Mouse (Mus musculus) forebrain, embryonic 14.5 days (tissue): Measurements from ENCODE around the gene Adamts16. TPM values are rescaled to one million over a fixed set of nuclear protein-coding genes. Genes with fewer than 3 reads are reported as not detected.

Experiments used
- ATAC-seq: fragments of 200-750 bp; cut with Nextera tagmentation; 2 replicates; pipeline ENCODE4 v1.8.0; 2017; ENCODE audit warnings: mild to moderate bottlenecking, moderate library complexity
- DNase-seq: peaks from one replicate; pipeline ENCODE4 v3.0.0-alpha.2; 2015; ENCODE audit warnings: low spot score
- H3K27ac ChIP-seq: fragments of 300-500 bp; sonication (generic); 2 replicates; pipeline ENCODE4 v1.5.1; 2014; ENCODE audit warnings: low read depth, mild to moderate bottlenecking, control low read depth, low read length, moderate library complexity
- H3K27me3 ChIP-seq: fragments of 300-500 bp; sonication (generic); replicated peaks from 2 replicates; pipeline ENCODE4 v1.6.1; 2014; ENCODE audit warnings: low read length, control low read depth, mixed read lengths; ENCODE audit not compliant: control insufficient read depth, insufficient read depth
- H3K36me3 ChIP-seq: fragments of 300-500 bp; sonication (generic); 2 replicates; pipeline ENCODE4 v1.6.1; 2014; ENCODE audit warnings: low read length, control low read depth; ENCODE audit not compliant: control insufficient read depth, insufficient read depth
- H3K4me1 ChIP-seq: fragments of 300-500 bp; sonication (generic); 2 replicates; pipeline ENCODE4 v1.6.1; 2014; ENCODE audit warnings: antibody characterized with exemption, low read length, control low read depth; ENCODE audit not compliant: control insufficient read depth, insufficient read depth
- H3K4me2 ChIP-seq: fragments of 300-500 bp; sonication (generic); 2 replicates; pipeline ENCODE4 v1.6.1; 2014; ENCODE audit warnings: mild to moderate bottlenecking, control low read depth, low read length
- H3K4me3 ChIP-seq: fragments of 300-500 bp; sonication (generic); 2 replicates; pipeline ENCODE4 v1.5.1; 2014; ENCODE audit warnings: low read depth, low read length, control low read depth
- H3K9ac ChIP-seq: fragments of 300-500 bp; sonication (generic); 2 replicates; pipeline ENCODE4 v1.6.1; 2014; ENCODE audit warnings: mild to moderate bottlenecking, low read length, control low read depth, moderate library complexity
- H3K9me3 ChIP-seq: fragments of 300-500 bp; sonication (generic); replicated peaks from 2 replicates; pipeline ENCODE4 v1.6.1; 2016; ENCODE audit warnings: low read length, control low read depth, mixed read lengths; ENCODE audit not compliant: control insufficient read depth
- WGBS: fragments of 180-500 bp; shearing (Covaris S2); extraction: QIAGEN DNeasy Blood & Tissue Kit; methylation state at CpG from one replicate; pipeline ENCODE4 v1.1.7; 2014; 5-methylcytosine and 5-hydroxymethylcytosine counted together
- polyA plus RNA-seq: library from polyadenylated mRNA; unstranded; fragments of >200 nt; fragmentation: Nextera tagmentation; extraction: Ambion mirVana; gene quantifications from 2 replicates; pipeline ENCODE4 v1.2.1, GENCODE M21; 2014

Gene Adamts16
- polyA plus RNA-seq, 1 experiment from 2014 or later: 0.39 TPM

DNA sequence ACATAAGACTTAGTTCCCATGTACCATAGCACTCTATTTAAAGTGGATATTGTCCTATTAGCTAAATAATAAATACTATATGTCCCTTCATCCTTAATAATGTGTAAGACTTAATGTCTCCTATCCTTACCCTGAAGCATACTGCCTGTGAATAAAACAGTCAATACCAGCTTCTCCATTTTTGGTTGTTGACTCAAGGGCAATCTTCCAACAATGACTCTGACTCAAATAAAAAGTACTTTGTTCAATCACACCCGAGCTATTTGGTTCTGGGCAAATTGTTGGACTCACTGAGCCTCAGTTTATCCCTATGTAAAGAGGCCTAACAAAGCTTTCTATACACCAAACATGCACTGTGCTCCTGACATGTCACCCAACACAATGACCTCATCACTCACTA lies 51.8 kb downstream of the Adamts16 start:
- Histone ChIP-seq H3K27ac (no peak overlapping the region), H3K9me3 (no peaks in the 10 kb centered on the region), H3K4me2 (no peak overlapping the region), H3K27me3 (no peaks in the 10 kb centered on the region), H3K4me3 (no peak overlapping the region), H3K36me3 (no peaks in the 10 kb centered on the region), H3K4me1 (no peaks in the 10 kb centered on the region), H3K9ac (no peak overlapping the region)
- DNase-seq (no peak), ATAC-seq (no peak)
- 55% methylated on average over 1 of the region's 1 CpGs for WGBS

DNA sequence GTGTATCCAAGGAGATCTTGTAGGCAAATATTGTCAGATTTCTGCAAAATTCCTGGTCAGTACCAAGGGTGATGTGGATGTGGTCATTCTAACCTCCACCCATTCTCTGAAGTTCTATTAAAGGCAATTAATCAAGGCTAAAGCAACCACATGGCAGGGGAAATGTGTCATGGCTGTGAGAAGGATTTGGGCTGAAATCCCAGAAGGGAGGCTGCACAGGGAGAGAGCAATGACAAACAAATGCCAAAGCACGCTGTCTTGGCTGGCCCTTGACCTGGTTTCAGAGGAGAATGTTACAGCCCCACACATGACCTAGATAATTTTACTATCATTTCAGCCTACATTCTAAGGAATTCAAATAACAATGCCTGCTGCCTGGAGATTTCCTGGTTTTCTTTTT lies 52.6 kb downstream of the Adamts16 start:
- no peaks in the 10 kb centered on the region for H3K4me1 ChIP-seq
- no peaks in the 10 kb centered on the region for H3K36me3 ChIP-seq
- ATAC-seq (no peak), DNase-seq (no peak)
- no peak overlapping the region for H3K27ac ChIP-seq
- H3K27me3 ChIP-seq: no peaks in the 10 kb centered on the region
- no peaks in the 10 kb centered on the region for H3K9me3 ChIP-seq
- no peak overlapping the region for H3K4me2 ChIP-seq
- H3K4me3 ChIP-seq: no peak overlapping the region
- no peak overlapping the region for H3K9ac ChIP-seq
- 82% methylated on average over 1 of the region's 1 CpGs for WGBS

DNA sequence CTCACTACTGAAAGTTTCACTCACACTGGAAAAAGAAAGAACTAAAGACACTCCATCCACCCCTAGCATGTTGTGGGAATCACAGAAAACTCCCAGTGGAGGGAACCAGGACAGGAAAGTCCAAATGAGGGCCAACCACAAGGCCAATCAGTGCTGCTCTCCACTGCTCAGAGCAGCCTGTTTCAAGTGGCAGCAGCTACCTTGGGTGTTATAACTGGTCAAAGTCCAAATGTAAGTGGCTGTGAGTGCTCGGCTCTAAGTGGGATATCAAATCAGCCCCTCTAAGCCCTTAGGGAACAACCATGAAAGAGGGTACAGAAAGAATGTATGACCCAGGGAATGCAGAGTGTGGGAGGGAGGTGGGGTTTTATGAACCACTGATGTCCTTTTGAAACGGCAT lies 56.5 kb downstream of the Adamts16 start:
- no peak overlapping the region for H3K9ac ChIP-seq
- H3K4me3 ChIP-seq: no peak overlapping the region
- no peak for ATAC-seq
- H3K27ac ChIP-seq: no peak overlapping the region
- DNase-seq: no peak
- 90% methylated on average over 2 of the region's 2 CpGs for WGBS
- H3K9me3 ChIP-seq: no peaks in the 10 kb centered on the region
- no peaks in the 10 kb centered on the region for H3K27me3 ChIP-seq
- no peaks in the 10 kb centered on the region for H3K4me1 ChIP-seq
- no peak overlapping the region for H3K4me2 ChIP-seq
- no peaks in the 10 kb centered on the region for H3K36me3 ChIP-seq

DNA sequence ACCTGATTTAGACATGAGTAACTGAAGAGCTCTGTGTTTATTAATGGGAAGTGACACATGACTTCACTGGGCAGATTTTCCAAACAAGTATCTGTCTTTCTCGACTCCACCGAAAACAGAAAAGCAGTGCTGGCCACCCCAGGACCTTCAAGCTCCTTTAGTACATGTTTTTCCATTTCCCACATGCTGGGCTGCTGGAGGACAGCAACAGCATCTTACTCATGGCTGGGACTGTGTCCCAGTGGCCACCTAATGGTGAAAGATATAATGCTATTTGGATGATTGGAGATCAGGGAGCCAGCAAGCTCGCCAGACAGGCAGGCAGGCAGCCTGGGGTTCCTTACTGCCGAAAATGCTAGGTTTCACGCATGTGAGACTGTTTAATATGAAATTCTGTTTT lies 57.5 kb downstream of the Adamts16 start:
- DNase-seq (no peak), ATAC-seq (no peak)
- no peak overlapping the region for H3K4me2 ChIP-seq
- H3K27ac ChIP-seq: no peak overlapping the region
- H3K4me3 ChIP-seq: no peak overlapping the region
- no peaks in the 10 kb centered on the region for H3K27me3 ChIP-seq
- H3K9ac ChIP-seq: no peak overlapping the region
- WGBS: 77% methylated on average over 5 of the region's 5 CpGs
- no peaks in the 10 kb centered on the region for H3K4me1 ChIP-seq
- no peaks in the 10 kb centered on the region for H3K9me3 ChIP-seq
- no peaks in the 10 kb centered on the region for H3K36me3 ChIP-seq

DNA sequence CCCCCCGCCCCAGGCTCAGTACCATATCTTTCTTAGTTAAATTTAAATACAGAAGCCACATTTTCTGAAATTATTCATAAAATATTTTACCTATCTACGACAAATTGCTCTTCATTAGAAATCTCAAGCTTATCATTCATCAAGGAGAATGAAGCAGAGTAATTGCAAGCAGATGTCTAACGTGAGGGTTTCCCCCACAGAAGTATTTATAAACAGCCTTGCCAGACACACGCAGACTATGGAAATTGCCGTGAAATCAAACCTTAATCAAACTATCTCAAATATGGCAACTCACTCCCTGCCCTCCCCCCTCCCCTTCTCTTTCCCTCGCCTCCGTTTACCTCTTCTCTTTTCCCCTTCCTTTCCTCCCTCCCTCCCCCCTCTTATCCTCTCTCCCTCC lies 61.8 kb downstream of the Adamts16 start:
- H3K36me3 ChIP-seq: no peaks in the 10 kb centered on the region
- 41% methylated on average over 7 of the region's 7 CpGs for WGBS
- H3K4me3 ChIP-seq: no peak overlapping the region
- H3K9ac ChIP-seq: no peak overlapping the region
- no peaks in the 10 kb centered on the region for H3K9me3 ChIP-seq
- no peaks in the 10 kb centered on the region for H3K4me1 ChIP-seq
- H3K27ac ChIP-seq: no peak overlapping the region
- ATAC-seq: no peak
- no peaks in the 10 kb centered on the region for H3K27me3 ChIP-seq
- DNase-seq: peak; percentile 10
- no peak overlapping the region for H3K4me2 ChIP-seq

- Histone ChIP-seq H3K4me3 (no peak overlapping the region), H3K27me3 (no peaks in the 10 kb centered on the region), H3K36me3 (no peaks in the 10 kb centered on the region), H3K4me2 (no peak overlapping the region), H3K9ac (no peak overlapping the region), H3K9me3 (no peaks in the 10 kb centered on the region), H3K4me1 (no peaks in the 10 kb centered on the region), H3K27ac (no peak overlapping the region)
- WGBS: 82% methylated on average over 9 of the region's 9 CpGs
- ATAC-seq (no peak), DNase-seq (no peak)
Measured at GRCm38 (mm10) chr13:70778872-70779554, 62.6 kb downstream of the Adamts16 start.

GRCm38 (mm10) chr13:70771100-70771499 lies 70.5 kb downstream of the Adamts16 start:
- WGBS: 87% methylated on average over 6 of the region's 6 CpGs

DNA sequence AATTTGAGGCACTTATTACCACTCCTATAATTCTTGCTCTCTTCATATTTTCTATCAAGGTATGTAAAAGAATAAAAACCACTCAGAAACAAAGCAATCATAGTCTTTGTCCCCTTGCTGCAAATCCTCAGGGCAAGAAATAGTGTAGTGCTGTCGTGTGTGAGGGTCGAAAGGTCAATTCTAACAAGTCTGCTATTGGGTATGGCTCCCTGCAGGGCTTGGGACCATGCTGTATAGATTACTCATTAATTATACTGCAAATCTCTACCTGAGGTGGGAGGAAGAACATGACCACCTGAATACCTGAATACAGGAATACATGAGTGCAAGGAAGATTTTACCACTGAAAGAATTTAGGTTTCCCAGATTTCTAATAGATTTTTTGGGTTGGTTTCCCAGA lies 72.5 kb downstream of the Adamts16 start:
- ATAC-seq (no peak), DNase-seq (no peak)
- no peaks in the 10 kb centered on the region for H3K27me3 ChIP-seq
- WGBS: 56% methylated on average over 2 of the region's 2 CpGs
- no peak overlapping the region for H3K4me2 ChIP-seq
- no peaks in the 10 kb centered on the region for H3K4me1 ChIP-seq
- H3K4me3 ChIP-seq: no peak overlapping the region
- H3K27ac ChIP-seq: no peak overlapping the region
- H3K9ac ChIP-seq: no peak overlapping the region
- no peaks in the 10 kb centered on the region for H3K9me3 ChIP-seq
- no peaks in the 10 kb centered on the region for H3K36me3 ChIP-seq

More at GRCm38 (mm10) chr13:70771100-70771499, 70.5 kb downstream of the Adamts16 start:
- ATAC-seq: no peak
- Histone ChIP-seq H3K4me1 (no peaks in the 10 kb centered on the region), H3K9me3 (no peaks in the 10 kb centered on the region), H3K36me3 (no peaks in the 10 kb centered on the region), H3K27ac (no peak overlapping the region), H3K27me3 (no peaks in the 10 kb centered on the region), H3K9ac (no peak overlapping the region), H3K4me2 (no peak overlapping the region), H3K4me3 (no peak overlapping the region)
- no peak for DNase-seq

- no peak overlapping the region for H3K4me3 ChIP-seq
- no peaks in the 10 kb centered on the region for H3K27me3 ChIP-seq
- ATAC-seq (no peak), DNase-seq (no peak)
- H3K9me3 ChIP-seq: no peaks in the 10 kb centered on the region
- H3K9ac ChIP-seq: no peak overlapping the region
- no peaks in the 10 kb centered on the region for H3K36me3 ChIP-seq
- H3K27ac ChIP-seq: no peak overlapping the region
- H3K4me2 ChIP-seq: no peak overlapping the region
- no peaks in the 10 kb centered on the region for H3K4me1 ChIP-seq
Measured at GRCm38 (mm10) chr13:70767462-70767861, 74.1 kb downstream of the Adamts16 start.
